Mouse (Mus musculus) liver, embryonic 14.5 days (tissue): ENCODE measurements around the gene Sema5a. TPM values are rescaled to one million over a fixed set of nuclear protein-coding genes. Genes with fewer than 3 reads are reported as not detected.

Experiments
- ATAC-seq: fragments of 200-750 bp; cut with Nextera tagmentation; 2 replicates; pipeline ENCODE4 v1.8.0; 2017; ENCODE audit warnings: moderate number of reproducible peaks, mild to moderate bottlenecking, moderate library complexity; ENCODE audit not compliant: insufficient read depth
- DNase-seq, 3 experiments: peaks; one replicate each; pipeline ENCODE4 v3.0.0-alpha.2; 2012 to 2013; ENCODE audit warnings: low read depth in 3 of 3, low spot score in 3 of 3
- H3K27ac ChIP-seq: fragments of 300-500 bp; sonication (generic); 2 replicates; pipeline ENCODE4 v1.5.1; 2014; ENCODE audit warnings: moderate library complexity, mild to moderate bottlenecking, control low read depth, inconsistent platforms
- H3K27me3 ChIP-seq: fragments of 300-500 bp; sonication (generic); 2 replicates; pipeline ENCODE4 v1.6.1; 2014; ENCODE audit warnings: mild to moderate bottlenecking, low read length, moderate library complexity; ENCODE audit not compliant: control insufficient read depth, insufficient read depth
- H3K36me3 ChIP-seq: fragments of 300-500 bp; sonication (generic); replicated peaks from 2 replicates; pipeline ENCODE4 v1.6.1; 2014; ENCODE audit warnings: low read depth; ENCODE audit not compliant: control insufficient read depth, insufficient read depth
- H3K4me1 ChIP-seq, 2 experiments: fragments of 200-500 bp in 1 of 2; fragments of 300-500 bp in 1 of 2; sonication (generic) in 1 of 2; replicated peaks; 2 replicates each; pipeline ENCODE4 v1.6.1; 2012 to 2014; ENCODE audit warnings: antibody characterized with exemption in 1 of 2, inconsistent platforms in 1 of 2, low read length in 1 of 2; ENCODE audit not compliant: control insufficient read depth in 2 of 2, insufficient read depth in 2 of 2
- H3K4me2 ChIP-seq: fragments of 300-500 bp; sonication (generic); 2 replicates; pipeline ENCODE4 v1.6.1; 2014; ENCODE audit warnings: low read depth, mild to moderate bottlenecking, control low read depth, moderate library complexity
- H3K4me3 ChIP-seq, 2 experiments: fragments of 200-500 bp in 1 of 2; fragments of 300-500 bp in 1 of 2; sonication (generic) in 1 of 2; 2 replicates each; pipeline ENCODE4 v1.5.1; 2012 to 2014; ENCODE audit warnings: low read depth in 2 of 2, low read length in 2 of 2, mild to moderate bottlenecking in 2 of 2, control low read depth in 1 of 2, inconsistent platforms in 1 of 2, moderate library complexity in 1 of 2; ENCODE audit not compliant: insufficient read depth in 1 of 2
- H3K9ac ChIP-seq: fragments of 300-500 bp; sonication (generic); replicated peaks from 2 replicates; pipeline ENCODE4 v1.6.1; 2014; ENCODE audit warnings: mild to moderate bottlenecking, control low read depth, moderate library complexity
- H3K9me3 ChIP-seq: fragments of 300-500 bp; sonication (generic); 2 replicates; pipeline ENCODE4 v1.6.1; 2016; ENCODE audit warnings: low read length, mixed read lengths; ENCODE audit not compliant: control insufficient read depth
- CTCF ChIP-seq: IDR thresholded peaks from 2 replicates; pipeline ENCODE4 v1.5.1; 2016; ENCODE audit warnings: antibody characterized with exemption, low read depth, control low read depth
- EP300 ChIP-seq: IDR thresholded peaks from 2 replicates; pipeline ENCODE4 v1.6.1; 2016; ENCODE audit warnings: antibody characterized with exemption, low read depth
- whole genome bisulfite sequencing: fragments of 180-500 bp; shearing (Covaris S2); extraction: QIAGEN DNeasy Blood & Tissue Kit; methylation state at CpG from one replicate; pipeline ENCODE4 v1.1.7; 2014; ENCODE audit not compliant: insufficient replicate concordance; 5-methylcytosine and 5-hydroxymethylcytosine counted together
- polyA plus RNA-seq, 2 experiments: library from polyadenylated mRNA; depleted of rRNA in 1 of 2; stranded (reverse) in 1 of 2; unstranded in 1 of 2; fragments of >200 nt; fragmentation: Nextera tagmentation in 1 of 2; extraction: Ambion mirVana in 1 of 2; gene quantifications; 2 replicates each; pipeline versions ENCODE4 v1.2.1 to v1.2.3; 2012 to 2014

The Sema5a gene
- polyA plus RNA-seq, 2 experiments: 0.29 to 0.35 TPM

DNA sequence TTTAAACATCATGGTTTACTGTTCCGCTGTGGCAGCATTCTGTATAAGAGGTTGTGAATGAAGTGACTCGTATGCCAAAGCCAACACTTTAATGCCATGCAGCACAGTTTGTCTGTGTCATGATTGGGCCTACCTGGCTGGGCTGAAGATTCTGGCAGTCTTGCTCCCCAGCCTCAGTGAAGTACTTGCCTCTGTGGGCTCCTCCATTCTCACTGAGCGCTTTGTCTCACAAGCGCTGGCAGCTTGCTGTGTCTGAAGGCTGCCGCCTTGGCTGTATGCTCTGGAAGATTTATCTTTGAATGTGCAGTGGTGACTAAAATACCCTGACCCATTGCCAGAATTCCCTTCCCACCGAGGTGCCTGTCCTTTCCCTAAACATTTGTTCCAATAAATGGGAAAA is 178.0 kb downstream of the Sema5a start:
- Histone ChIP-seq H3K9ac (no peak overlapping the region), H3K4me3 (no peak overlapping the region), H3K27me3 (no peaks in the 10 kb centered on the region), H3K36me3 (no peaks in the 10 kb centered on the region), H3K9me3 (no peaks in the 10 kb centered on the region), H3K27ac (no peak overlapping the region), H3K4me2 (no peak overlapping the region), H3K4me1 (no peaks in the 10 kb centered on the region)
- DNase-seq: no peak
- 75% methylated on average over 6 of the region's 6 CpGs for WGBS
- TF ChIP-seq CTCF: no peak
- TF ChIP-seq EP300: no peak
- ATAC-seq: no peak

DNA sequence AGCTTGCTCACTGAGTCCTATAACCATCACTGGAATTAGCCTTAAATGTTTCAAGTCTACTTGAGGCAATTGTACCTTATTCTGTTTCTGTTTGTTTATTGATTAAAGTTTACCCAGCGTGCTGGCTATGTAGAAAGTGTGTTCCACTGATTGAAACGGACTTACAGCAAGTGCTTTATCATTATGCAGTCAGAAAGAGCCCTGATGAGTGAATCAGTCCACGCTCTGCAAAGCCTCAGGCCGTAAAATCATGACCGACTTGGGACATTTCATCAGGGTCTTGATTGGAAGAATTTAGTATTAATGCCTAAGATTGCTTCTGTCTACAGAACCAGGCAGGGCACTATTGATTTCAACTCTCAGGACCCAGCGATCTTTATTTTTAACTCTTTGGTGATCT is 178.5 kb downstream of the Sema5a start:
- Histone ChIP-seq H3K36me3 (no peaks in the 10 kb centered on the region), H3K4me2 (no peak overlapping the region), H3K9ac (no peak overlapping the region), H3K4me1 (no peaks in the 10 kb centered on the region), H3K4me3 (no peak overlapping the region), H3K9me3 (no peaks in the 10 kb centered on the region), H3K27me3 (no peaks in the 10 kb centered on the region), H3K27ac (no peak overlapping the region)
- no peak for ATAC-seq
- DNase-seq: no peak
- 55% methylated on average over 6 of the region's 6 CpGs for WGBS
- TF ChIP-seq CTCF (no peak), EP300 (no peak)

DNA sequence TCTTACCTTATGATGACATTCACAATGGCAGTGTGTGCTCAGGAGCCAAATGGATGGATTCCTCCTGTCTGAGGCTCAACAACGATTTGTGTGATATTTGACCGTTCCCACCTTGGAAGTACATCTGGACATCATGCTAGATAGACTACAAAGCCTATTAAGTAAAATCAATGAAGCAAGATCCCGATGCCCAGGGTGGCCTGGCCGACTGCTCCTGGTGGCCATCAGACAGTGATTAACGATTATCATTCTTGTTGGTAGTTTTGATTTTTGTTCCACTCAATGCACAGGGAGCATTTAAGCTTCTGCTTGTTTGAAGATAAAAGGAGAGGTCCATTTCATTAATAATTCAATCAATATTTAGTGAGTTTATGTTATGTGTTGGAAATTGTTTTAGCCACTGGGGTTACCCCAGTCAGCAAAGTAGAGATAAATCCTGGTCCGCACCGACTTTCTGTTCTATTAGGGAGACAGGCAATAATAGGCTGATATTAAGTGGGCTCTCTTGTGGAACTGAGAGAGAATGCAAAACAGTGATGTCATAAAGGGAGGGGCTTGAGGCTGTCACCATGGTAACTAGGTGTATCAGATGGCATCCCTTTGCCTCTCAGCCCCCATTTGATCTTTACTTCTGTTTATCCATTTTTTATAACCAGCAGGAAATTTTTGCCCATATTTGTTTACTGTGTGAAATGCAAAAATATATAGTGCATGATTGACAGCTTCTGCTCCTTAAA is 182.7 kb downstream of the Sema5a start:
- H3K36me3 ChIP-seq: no peaks in the 10 kb centered on the region
- H3K4me2 ChIP-seq: no peak overlapping the region
- no peak overlapping the region for H3K27ac ChIP-seq
- no peaks in the 10 kb centered on the region for H3K9me3 ChIP-seq
- TF ChIP-seq CTCF (no peak), EP300 (no peak)
- H3K27me3 ChIP-seq: no peaks in the 10 kb centered on the region
- no peak for DNase-seq
- WGBS: 71% methylated on average over 7 of the region's 7 CpGs
- no peak overlapping the region for H3K9ac ChIP-seq
- no peak overlapping the region for H3K4me3 ChIP-seq
- no peaks in the 10 kb centered on the region for H3K4me1 ChIP-seq
- no peak for ATAC-seq

DNA sequence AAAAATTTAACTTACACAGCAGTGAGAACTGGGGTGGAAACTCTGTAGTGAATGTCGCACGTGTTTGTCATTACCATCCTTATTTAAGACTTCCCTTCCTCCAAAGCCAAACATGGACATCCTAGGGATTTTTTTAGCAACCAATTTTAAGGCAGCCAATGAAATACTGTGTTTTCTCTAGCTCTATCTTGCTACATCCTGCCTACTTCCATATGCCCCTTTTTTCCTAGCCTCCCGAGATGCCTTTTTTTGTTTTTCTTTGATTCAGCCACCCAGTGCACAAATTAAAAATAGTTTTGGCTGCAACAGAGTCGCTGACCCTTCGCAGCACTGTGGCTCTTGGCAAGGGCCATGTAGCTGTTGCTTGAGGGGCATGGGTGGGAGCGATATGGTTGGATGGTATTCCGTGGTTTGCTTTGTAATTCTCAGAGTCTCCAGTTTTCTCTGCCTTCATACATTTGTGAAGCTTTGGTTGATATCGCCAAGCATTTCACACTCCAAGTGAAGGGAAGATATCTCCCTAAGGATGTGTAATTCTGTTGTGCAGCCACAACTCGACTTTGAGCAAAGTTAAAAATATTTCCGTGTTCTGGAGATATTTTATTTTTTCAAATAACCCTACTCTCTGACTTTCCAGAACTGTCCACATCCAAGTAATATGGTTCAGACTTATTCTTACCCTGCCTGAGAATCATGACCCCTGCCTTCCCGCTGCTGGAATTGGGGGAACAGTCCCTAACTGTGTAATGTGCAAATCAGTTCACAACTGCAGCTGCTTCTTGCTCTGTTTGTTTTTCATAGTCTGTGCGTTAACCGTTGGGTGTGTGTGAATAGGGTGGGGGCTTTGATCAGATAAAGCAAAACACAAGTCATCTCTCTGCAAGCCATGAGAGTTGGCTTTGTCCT is 188.6 kb downstream of the Sema5a start:
- Histone ChIP-seq H3K36me3 (no peaks in the 10 kb centered on the region), H3K27me3 (no peaks in the 10 kb centered on the region), H3K9me3 (no peaks in the 10 kb centered on the region), H3K4me1 (no peaks in the 10 kb centered on the region), H3K27ac (no peak overlapping the region), H3K9ac (no peak overlapping the region), H3K4me3 (no peak overlapping the region), H3K4me2 (no peak overlapping the region)
- TF ChIP-seq CTCF: no peak
- no peak for TF ChIP-seq EP300
- DNase-seq (no peak), ATAC-seq (no peak)
- 58% methylated on average over 13 of the region's 13 CpGs for WGBS

DNA sequence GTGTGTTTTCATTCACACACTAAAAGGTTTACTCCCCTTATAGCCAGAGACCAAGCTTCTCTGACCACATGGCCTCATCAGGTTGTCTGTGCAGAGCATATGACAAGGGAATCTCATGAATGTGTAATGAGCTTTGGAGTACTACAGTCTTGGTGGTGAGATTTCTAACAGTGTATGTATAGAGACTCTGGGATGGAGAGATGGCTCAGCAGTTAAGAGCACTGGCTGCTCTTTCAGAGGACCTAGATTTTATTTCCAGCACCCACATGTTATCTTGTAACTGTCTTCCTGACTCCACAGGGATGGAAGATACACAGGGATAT is 189.2 kb downstream of the Sema5a start:
- DNase-seq (no peak), ATAC-seq (no peak)
- Histone ChIP-seq H3K9ac (no peak overlapping the region), H3K27me3 (no peaks in the 10 kb centered on the region), H3K4me2 (no peak overlapping the region), H3K36me3 (no peaks in the 10 kb centered on the region), H3K4me3 (no peak overlapping the region), H3K27ac (no peak overlapping the region), H3K9me3 (no peaks in the 10 kb centered on the region), H3K4me1 (no peaks in the 10 kb centered on the region)
- TF ChIP-seq EP300 (no peak), CTCF (no peak)
